Mouse (Mus musculus): ENCODE data around the gene Rapgefl1. TPM values are rescaled to one million over a fixed set of nuclear protein-coding genes. Genes with fewer than 3 reads are reported as not detected.

The Rapgefl1 gene
- total and polyA plus RNA-seq, 3 experiments: 0.58 to 1.4 TPM; not detected in 1

DNA sequence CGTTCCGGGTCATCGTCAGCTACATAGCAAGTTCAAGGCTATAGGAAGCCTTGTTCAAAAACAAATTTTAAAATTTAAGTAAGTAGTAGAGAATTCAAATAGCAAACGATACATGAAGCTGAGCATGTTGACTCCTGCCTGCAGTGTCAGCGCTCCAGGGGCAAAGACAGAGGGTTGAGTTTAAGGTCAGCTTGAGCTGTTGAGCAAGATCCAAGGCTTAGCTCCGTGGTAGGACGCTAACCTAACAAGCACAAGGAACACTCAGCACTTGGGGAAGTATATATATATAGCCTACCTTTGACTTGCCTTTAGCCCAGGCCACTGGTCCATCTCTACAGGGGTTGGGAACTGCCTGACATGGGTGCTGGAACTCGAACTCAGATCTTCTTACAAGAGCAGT lies 33.3 kb downstream of the Rapgefl1 start:
- no peak overlapping the region for H3K4me3 ChIP-seq (ENCODE audit: control insufficient read depth in 1 of 2, insufficient read depth in 1 of 2, low read depth in 2 of 2, low read length in 2 of 2)
- peaks cover 9 to 11% of the 10 kb centered on the region in 2 experiments for H3K36me3 ChIP-seq (ENCODE audit: control insufficient read depth in 1 of 2, insufficient read depth in 2 of 2, low read length in 2 of 2)

DNA sequence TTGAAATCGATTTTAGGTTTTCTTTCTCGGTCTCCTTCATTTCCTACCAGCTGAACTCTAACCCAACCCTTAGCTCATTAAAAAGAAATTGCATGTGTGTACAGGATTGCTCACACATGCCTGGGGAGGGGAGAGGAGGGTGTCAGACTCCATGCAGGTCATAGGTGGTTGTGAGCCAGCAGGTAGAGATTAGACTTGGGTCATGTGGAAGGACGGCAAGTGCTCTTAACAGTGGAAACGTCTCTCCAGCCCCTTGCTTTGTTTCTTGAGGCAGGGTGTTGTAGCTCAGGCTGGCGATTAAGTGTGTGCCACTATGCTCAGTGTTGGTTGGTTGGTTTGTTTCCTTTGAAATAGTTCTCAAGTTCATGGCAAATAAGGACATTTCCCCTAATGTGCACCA lies 34.2 kb downstream of the Rapgefl1 start:
- Histone ChIP-seq H3K79me2 (ENCODE audit: control insufficient read depth, insufficient read depth, low read length, poor library complexity) (peaks cover 3% of the 10 kb centered on the region), H3K27me3 (ENCODE audit: control insufficient read depth in 1 of 2, insufficient read depth in 2 of 2, low read length in 2 of 2) (no peaks in the 10 kb centered on the region), H3K9me3 (replicated peaks; ENCODE audit: insufficient read depth, low read length) (no peaks in the 10 kb centered on the region), H3K27ac (ENCODE audit: control insufficient read depth, low read depth, low read length) (no peak overlapping the region), H3K4me3 (ENCODE audit: control insufficient read depth in 1 of 2, insufficient read depth in 1 of 2, low read depth in 2 of 2, low read length in 2 of 2) (no peak overlapping the region), H3K4me1 (ENCODE audit: control insufficient read depth in 1 of 2, insufficient read depth in 2 of 2, low read length in 2 of 2) (peaks cover 4 to 9% of the 10 kb centered on the region in 2 experiments), H3K9ac (ENCODE audit: control insufficient read depth, low read depth, low read length, poor library complexity, severe bottlenecking) (no peak overlapping the region), H3K36me3 (ENCODE audit: control insufficient read depth in 1 of 2, insufficient read depth in 2 of 2, low read length in 2 of 2) (peaks cover 9 to 11% of the 10 kb centered on the region in 2 experiments)
- no peak for TF ChIP-seq MAFK (IDR thresholded peaks at IDR 0.05; ENCODE audit: borderline replicate concordance, low read depth, low read length)
- TF ChIP-seq ZNF384 (IDR thresholded peaks at IDR 0.05; ENCODE audit: low read depth, low read length): no peak
- TF ChIP-seq CHD2 (IDR thresholded peaks at IDR 0.05; ENCODE audit: low read length): no peak
- TF ChIP-seq ETS1 (IDR thresholded peaks at IDR 0.05; ENCODE audit: low read depth, low read length): no peak
- TF ChIP-seq TCF12 (IDR thresholded peaks at IDR 0.05; ENCODE audit: low read depth, low read length): no peak
- TF ChIP-seq NELFE (IDR thresholded peaks at IDR 0.05; ENCODE audit: low read depth, low read length): no peak
- no peak for TF ChIP-seq EP300 (IDR thresholded peaks at IDR 0.05; ENCODE audit: low read depth in 1 of 2, low read length in 2 of 2)
- no peak for TF ChIP-seq RCOR1 (IDR thresholded peaks at IDR 0.05; ENCODE audit: low read depth, low read length)
- TF ChIP-seq GABPA (IDR thresholded peaks at IDR 0.05; ENCODE audit: low read depth, low read length): no peak
- TF ChIP-seq TBP (IDR thresholded peaks at IDR 0.05; ENCODE audit: low read depth, low read length): no peak
- no peak for TF ChIP-seq SMC3 (IDR thresholded peaks at IDR 0.05; ENCODE audit: low read depth, low read length)
- TF ChIP-seq ELF1 (IDR thresholded peaks at IDR 0.05; ENCODE audit: low read depth, low read length): no peak
- no peak for TF ChIP-seq CHD1 (IDR thresholded peaks at IDR 0.05; ENCODE audit: low read depth, low read length)
- TF ChIP-seq POLR2AphosphoS5 (IDR thresholded peaks at IDR 0.05; ENCODE audit: borderline replicate concordance, low read depth, low read length): no peak
- no peak for TF ChIP-seq NRF1 (IDR thresholded peaks at IDR 0.05; ENCODE audit: insufficient read depth, low read depth, low read length, poor library complexity, severe bottlenecking)
- no peak for TF ChIP-seq USF2 (IDR thresholded peaks at IDR 0.05; ENCODE audit: borderline replicate concordance in 1 of 2, insufficient read depth in 1 of 2, low read depth in 1 of 2, low read length in 2 of 2)
- TF ChIP-seq MEF2A (IDR thresholded peaks at IDR 0.05; ENCODE audit: extremely low read depth, insufficient replicate concordance, low read depth, low read length, poor library complexity, severe bottlenecking): no peak
- no peak for TF ChIP-seq ZMIZ1 (IDR thresholded peaks at IDR 0.05; ENCODE audit: low read depth, low read length)
- no peak for DNase-seq (ENCODE audit: low read depth, low spot score)

More for the DNA sequence above, 33.3 kb downstream of the Rapgefl1 start:
- Histone ChIP-seq H3K27me3 (ENCODE audit: control insufficient read depth in 1 of 2, insufficient read depth in 2 of 2, low read length in 2 of 2) (no peaks in the 10 kb centered on the region), H3K79me2 (ENCODE audit: control insufficient read depth, insufficient read depth, low read length, poor library complexity) (peaks cover 3% of the 10 kb centered on the region), H3K27ac (ENCODE audit: control insufficient read depth, low read depth, low read length) (no peak overlapping the region), H3K9ac (ENCODE audit: control insufficient read depth, low read depth, low read length, poor library complexity, severe bottlenecking) (no peak overlapping the region), H3K4me1 (ENCODE audit: control insufficient read depth in 1 of 2, insufficient read depth in 2 of 2, low read length in 2 of 2) (peaks cover 4 to 9% of the 10 kb centered on the region in 2 experiments), H3K9me3 (replicated peaks; ENCODE audit: insufficient read depth, low read length) (no peaks in the 10 kb centered on the region)
- no peak for DNase-seq (ENCODE audit: low read depth, low spot score)
- TF ChIP-seq ZKSCAN1 (IDR thresholded peaks at IDR 0.05; ENCODE audit: low read depth, low read length) (no peak), MAFK (IDR thresholded peaks at IDR 0.05; ENCODE audit: borderline replicate concordance, low read depth, low read length) (no peak)

Data from MEL (cell line).